Mouse (Mus musculus) limb, embryonic 14.5 days (tissue): ENCODE results near the gene Trem2. TPM values are rescaled to one million over a fixed set of nuclear protein-coding genes. Genes with fewer than 3 reads are reported as not detected.
"Not testable (repeated sequence)": the region's sequence is repeated elsewhere in the genome, so short reads cannot be mapped to it uniquely, and the experiment has no call there.

Experiments
- ATAC-seq: fragments of 200-750 bp; cut with Nextera tagmentation; 2 replicates; pipeline ENCODE4 v1.8.0; 2017; ENCODE audit warnings: low read depth, moderate number of reproducible peaks, moderate TSS enrichment; ENCODE audit not compliant: low FRiP score
- DNase-seq: peaks from one replicate; pipeline ENCODE4 v3.0.0-alpha.2; 2015; ENCODE audit warnings: low spot score
- H3K27ac ChIP-seq: fragments of 300-500 bp; sonication (generic); replicated peaks from 2 replicates; pipeline ENCODE4 v1.5.1; 2014; ENCODE audit warnings: low read depth, mild to moderate bottlenecking, low read length, moderate library complexity, mixed read lengths
- H3K27me3 ChIP-seq: fragments of 300-500 bp; sonication (generic); 2 replicates; pipeline ENCODE4 v1.6.1; 2014; ENCODE audit warnings: low read length, mixed read lengths; ENCODE audit not compliant: control insufficient read depth, insufficient read depth
- H3K36me3 ChIP-seq: fragments of 300-500 bp; sonication (generic); 2 replicates; pipeline ENCODE4 v1.6.1; 2014; ENCODE audit warnings: mild to moderate bottlenecking, low read length, moderate library complexity, mixed read lengths; ENCODE audit not compliant: control insufficient read depth, insufficient read depth
- H3K4me1 ChIP-seq: fragments of 300-500 bp; sonication (generic); 2 replicates; pipeline ENCODE4 v1.6.1; 2014; ENCODE audit warnings: antibody characterized with exemption, low read length, mixed read lengths; ENCODE audit not compliant: control insufficient read depth, insufficient read depth
- H3K4me2 ChIP-seq: fragments of 300-500 bp; sonication (generic); replicated peaks from 2 replicates; pipeline ENCODE4 v1.6.1; 2014; ENCODE audit warnings: low read depth, mild to moderate bottlenecking, low read length, moderate library complexity; ENCODE audit not compliant: severe bottlenecking
- H3K4me3 ChIP-seq: fragments of 300-500 bp; sonication (generic); replicated peaks from 2 replicates; pipeline ENCODE4 v1.5.1; 2014; ENCODE audit warnings: low read length
- H3K9ac ChIP-seq: fragments of 300-500 bp; sonication (generic); 2 replicates; pipeline ENCODE4 v1.6.1; 2014; ENCODE audit warnings: mild to moderate bottlenecking, low read depth, low read length, moderate library complexity; ENCODE audit not compliant: severe bottlenecking
- H3K9me3 ChIP-seq: fragments of 300-500 bp; sonication (generic); 2 replicates; pipeline ENCODE4 v1.6.1; 2016; ENCODE audit warnings: low read length; ENCODE audit not compliant: control insufficient read depth
- POLR2A ChIP-seq: fragments of 200-500 bp; IDR thresholded peaks from 2 replicates; pipeline ENCODE4 v1.8.0; 2012; ENCODE audit warnings: inconsistent platforms, mild to moderate bottlenecking, moderate library complexity, borderline replicate concordance; ENCODE audit not compliant: insufficient read depth, insufficient read length; ENCODE audit errors: extremely low read depth
- WGBS: fragments of 180-500 bp; shearing (Covaris S2); extraction: QIAGEN DNeasy Blood & Tissue Kit; methylation state at CpG from one replicate; pipeline ENCODE4 v1.1.7; 2014; 5-methylcytosine and 5-hydroxymethylcytosine counted together
- polyA plus RNA-seq, 2 experiments: library from polyadenylated mRNA; depleted of rRNA in 1 of 2; stranded (reverse) in 1 of 2; unstranded in 1 of 2; fragments of >200 nt; fragmentation: Nextera tagmentation in 1 of 2; extraction: Ambion mirVana in 1 of 2; gene quantifications; 2 replicates each; pipeline versions ENCODE4 v1.2.1 to v1.2.3; 2012 to 2014

The Trem2 gene
- polyA plus RNA-seq, 2 experiments, result 8.4 to 10.4 TPM

DNA sequence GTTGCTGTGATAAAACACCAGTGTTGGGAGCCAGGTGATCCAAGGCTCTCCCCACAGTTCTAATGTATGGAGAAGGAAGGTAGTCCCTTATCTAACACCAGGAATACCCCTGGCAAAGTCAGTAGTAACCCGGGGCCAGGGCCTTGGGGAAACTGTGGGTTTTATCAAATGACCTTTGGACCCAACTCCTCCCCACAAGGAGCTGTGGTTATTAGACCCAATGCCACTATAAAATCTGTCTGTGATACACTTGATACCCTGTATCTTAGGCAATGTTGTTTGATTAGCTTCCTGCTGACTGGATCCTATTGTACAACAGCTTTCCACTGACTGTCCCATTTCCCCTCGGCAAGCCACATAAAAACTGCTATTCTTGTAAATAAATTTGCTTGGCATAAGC lies 34.1 kb upstream of the Trem2 start:
- H3K4me2 ChIP-seq, result no peak overlapping the region
- H3K36me3 ChIP-seq, result no peaks in the 10 kb centered on the region
- DNase-seq (no peak), ATAC-seq (no peak)
- H3K4me3 ChIP-seq, result no peak overlapping the region
- H3K9me3 ChIP-seq, result no peaks in the 10 kb centered on the region
- no peak overlapping the region for H3K9ac ChIP-seq
- H3K27me3 ChIP-seq, result no peaks in the 10 kb centered on the region
- 71% methylated on average over 2 of the region's 2 CpGs for WGBS
- H3K4me1 ChIP-seq, result no peaks in the 10 kb centered on the region
- no peak for TF ChIP-seq POLR2A
- H3K27ac ChIP-seq, result no peak overlapping the region

DNA sequence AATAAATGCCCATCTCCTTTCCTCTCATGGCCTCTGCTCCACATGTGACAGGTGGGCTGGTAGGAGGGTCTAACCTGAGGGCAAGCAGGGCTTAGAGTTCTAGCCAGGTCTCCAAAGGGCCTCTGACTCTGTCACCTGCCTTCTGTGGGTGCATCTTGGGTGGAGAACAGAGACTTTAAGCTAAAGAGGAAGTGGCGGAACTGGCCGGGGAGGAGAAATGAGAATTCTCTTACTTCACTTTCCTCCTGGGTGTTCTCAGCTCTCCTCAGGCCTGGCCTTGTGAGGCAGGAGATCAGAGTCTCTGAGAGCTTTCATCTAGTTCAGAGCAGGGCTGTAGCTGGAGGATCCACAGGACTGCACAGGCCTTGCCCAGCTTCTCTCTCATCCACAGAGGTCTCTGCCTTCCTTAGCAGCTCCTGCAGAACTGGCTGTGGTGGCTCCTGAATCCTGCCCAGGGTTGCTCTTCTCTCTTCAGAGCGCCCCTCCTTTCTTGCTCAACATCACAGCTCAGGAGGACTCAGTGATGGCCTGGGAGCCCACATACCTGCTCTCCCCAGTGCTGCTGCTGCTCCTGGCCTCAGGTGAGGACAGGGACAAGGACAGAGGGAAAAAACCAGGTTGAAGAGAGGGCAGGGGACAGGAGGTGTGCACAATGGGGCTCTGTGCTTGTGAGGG lies 30.2 kb upstream of the Trem2 start, which contains the start of gene B430306N03Rik:
Gene B430306N03Rik (plus strand): TSS at position 237 of the 675 bp plus-strand sequence.
- H3K4me3 ChIP-seq, H3K9ac ChIP-seq, H3K4me1 ChIP-seq, DNase-seq, H3K9me3 ChIP-seq, ATAC-seq, H3K27ac ChIP-seq, H3K36me3 ChIP-seq, H3K4me2 ChIP-seq, H3K27me3 ChIP-seq: not testable (repeated sequence)
- 92% methylated on average over 3 of the region's 3 CpGs for whole genome bisulfite sequencing

DNA sequence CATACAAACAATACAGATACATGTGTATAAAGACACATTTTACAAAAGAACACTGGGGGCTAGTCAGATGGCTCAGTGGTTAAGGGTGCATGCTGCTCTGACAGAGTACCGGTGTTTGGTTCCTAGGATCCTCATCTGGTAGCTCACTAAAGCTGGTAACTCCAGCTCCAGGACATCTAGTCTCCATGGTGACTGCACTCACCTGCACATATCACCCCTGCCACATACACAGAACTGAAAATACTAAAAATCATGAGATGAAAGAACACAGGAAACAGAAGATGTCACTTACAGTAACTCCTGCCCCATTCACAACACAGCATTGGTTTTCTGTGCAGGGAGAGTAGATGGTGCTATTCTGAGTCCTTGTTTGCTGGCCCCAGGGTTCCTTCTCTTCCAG lies 27.5 kb upstream of the Trem2 start:
- Histone ChIP-seq H3K4me2 (no peak overlapping the region), H3K9me3 (no peaks in the 10 kb centered on the region), H3K27ac (no peak overlapping the region), H3K36me3 (no peaks in the 10 kb centered on the region), H3K9ac (no peak overlapping the region), H3K4me3 (no peak overlapping the region), H3K27me3 (no peaks in the 10 kb centered on the region), H3K4me1 (no peaks in the 10 kb centered on the region)
- ATAC-seq, result no peak
- WGBS, result 96% methylated on average over 1 of the region's 1 CpGs
- no peak for DNase-seq
- no peak for TF ChIP-seq POLR2A

DNA sequence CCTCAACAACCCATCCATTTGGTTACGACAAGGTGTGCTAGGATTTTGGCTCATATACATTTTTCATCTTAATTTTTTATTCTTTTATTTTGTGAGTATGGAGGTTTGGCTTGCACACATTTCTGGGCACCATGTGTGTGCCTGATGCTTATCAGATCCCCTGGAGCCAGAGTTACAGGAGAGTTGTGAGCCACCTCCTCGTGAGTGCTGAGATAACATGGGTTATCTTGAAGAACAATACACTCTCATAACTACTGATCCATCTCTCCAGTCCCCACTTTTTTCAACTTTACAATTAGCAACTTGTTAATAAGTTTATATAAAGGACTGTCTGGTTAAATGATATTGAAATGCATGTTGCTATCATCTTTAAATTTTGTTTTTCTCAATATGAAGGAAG lies 24.9 kb upstream of the Trem2 start:
- H3K4me1 ChIP-seq, result no peaks in the 10 kb centered on the region
- no peak for TF ChIP-seq POLR2A
- no peak for DNase-seq
- no peak overlapping the region for H3K4me2 ChIP-seq
- H3K9ac ChIP-seq, result no peak overlapping the region
- WGBS, result 83% methylated on average over 2 of the region's 2 CpGs
- H3K4me3 ChIP-seq, result no peak overlapping the region
- no peak overlapping the region for H3K27ac ChIP-seq
- H3K9me3 ChIP-seq, result no peaks in the 10 kb centered on the region
- H3K36me3 ChIP-seq, result no peaks in the 10 kb centered on the region
- no peak for ATAC-seq
- no peaks in the 10 kb centered on the region for H3K27me3 ChIP-seq

DNA sequence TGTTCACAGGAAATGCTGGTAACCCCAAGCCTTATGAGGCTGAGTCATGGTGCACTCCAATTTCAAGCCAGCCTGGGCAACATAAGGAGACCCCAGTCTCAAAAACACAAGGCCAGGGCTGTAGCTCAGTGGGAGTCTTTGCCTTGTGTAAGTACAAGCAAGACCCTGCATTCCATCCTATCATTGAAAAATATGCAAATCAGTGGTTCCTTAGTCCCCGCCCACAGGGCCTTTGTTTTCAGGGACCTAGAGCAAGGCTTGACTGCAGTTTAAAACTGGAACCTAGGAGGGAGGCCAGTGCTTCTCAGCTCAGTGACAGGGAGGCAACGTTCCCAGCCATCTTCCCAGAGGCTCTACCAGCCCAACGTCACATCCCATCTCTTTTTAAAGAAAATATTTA lies 23.0 kb upstream of the Trem2 start:
- Histone ChIP-seq H3K27ac (no peak overlapping the region), H3K4me1 (no peaks in the 10 kb centered on the region), H3K27me3 (no peaks in the 10 kb centered on the region), H3K4me3 (no peak overlapping the region), H3K4me2 (no peak overlapping the region), H3K36me3 (no peaks in the 10 kb centered on the region), H3K9ac (no peak overlapping the region), H3K9me3 (no peaks in the 10 kb centered on the region)
- no peak for TF ChIP-seq POLR2A
- ATAC-seq (no peak), DNase-seq (no peak)
- 83% methylated on average over 3 of the region's 3 CpGs for WGBS

DNA sequence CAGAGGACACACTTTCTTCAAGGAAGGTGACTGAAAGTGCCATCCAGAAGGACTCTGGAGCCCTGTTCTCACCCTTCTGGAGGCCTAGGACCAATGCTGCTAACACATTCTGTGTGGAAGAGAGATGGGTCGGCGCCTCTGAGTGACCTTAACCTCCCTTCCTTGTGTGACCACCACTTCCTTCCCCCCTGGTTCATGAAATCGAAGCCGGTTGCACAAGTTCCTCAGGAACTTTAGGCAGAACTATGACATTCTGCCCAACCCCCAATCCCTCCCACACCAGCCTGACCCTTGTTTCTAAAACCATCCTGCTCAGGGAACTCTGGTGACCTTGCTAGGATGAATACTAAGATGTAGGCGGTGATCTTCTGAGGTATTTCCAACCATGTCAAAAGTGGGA lies 21.9 kb upstream of the Trem2 start:
- no peaks in the 10 kb centered on the region for H3K27me3 ChIP-seq
- H3K36me3 ChIP-seq, result no peaks in the 10 kb centered on the region
- no peak overlapping the region for H3K27ac ChIP-seq
- WGBS, result 97% methylated on average over 5 of the region's 5 CpGs
- TF ChIP-seq POLR2A, result no peak
- no peak overlapping the region for H3K9ac ChIP-seq
- ATAC-seq, result no peak
- no peak for DNase-seq
- H3K4me2 ChIP-seq, result no peak overlapping the region
- no peaks in the 10 kb centered on the region for H3K9me3 ChIP-seq
- no peaks in the 10 kb centered on the region for H3K4me1 ChIP-seq
- H3K4me3 ChIP-seq, result no peak overlapping the region
